Mouse (Mus musculus): ENCODE data around the gene Prr5.

GRCm38 (mm10) chr15:84639072-84639450, 30.4 kb upstream of the Prr5 start:
- no peak for TF ChIP-seq POLR2AphosphoS2 (IDR thresholded peaks at IDR 0.05; ENCODE audit: insufficient read length, low read depth)
- TF ChIP-seq E2F4 (IDR thresholded peaks at IDR 0.05; ENCODE audit: insufficient read depth): no peak
- no peak for TF ChIP-seq TCF12 (IDR thresholded peaks at IDR 0.05; ENCODE audit: insufficient read depth, poor library complexity, severe bottlenecking)
- TF ChIP-seq POLR2A (IDR thresholded peaks at IDR 0.05; ENCODE audit: insufficient read length, low read depth): no peak
- TF ChIP-seq MYOD1 (IDR thresholded peaks at IDR 0.05; ENCODE audit: control insufficient read depth in 1 of 3, insufficient read length in 2 of 3, low read depth in 2 of 3): no peak
- no peak for TF ChIP-seq USF1 (IDR thresholded peaks at IDR 0.05; ENCODE audit: low read depth)
- TF ChIP-seq REST (IDR thresholded peaks at IDR 0.05; ENCODE audit: insufficient read depth, insufficient read length): no peak
